Mouse (Mus musculus) gastrocnemius, adult 2 months (tissue): ENCODE results near the gene Elmod3. TPM values are rescaled to one million over a fixed set of nuclear protein-coding genes. Genes with fewer than 3 reads are reported as not detected.
"Not testable (repeated sequence)": the region's sequence is repeated elsewhere in the genome, so short reads cannot be mapped to it uniquely, and the experiment has no call there.

Experiments
- DNase-seq: peaks from one replicate; pipeline ENCODE4 v3.0.0; 2022
- H3K27ac ChIP-seq: fragments of 200-600 bp; 2 replicates; pipeline ENCODE4 v1.8.1; 2022; ENCODE audit warnings: mild to moderate bottlenecking
- H3K4me3 ChIP-seq: fragments of 200-600 bp; 2 replicates; pipeline ENCODE4 v1.8.1; 2022; ENCODE audit warnings: mild to moderate bottlenecking, moderate library complexity
- CTCF ChIP-seq: fragments of 200-600 bp; IDR thresholded peaks from 2 replicates; pipeline ENCODE4 v1.8.1; 2022; ENCODE audit warnings: antibody characterized with exemption, mild to moderate bottlenecking, moderate library complexity
- intact Hi-C: fragments of 180-260 bp; cut with DNase I; formaldehyde crosslinking; loops from one replicate; pipeline ENCODE4 v1.15.1; 2025
- total RNA-seq, 2 experiments: library from RNA; stranded (reverse); gene quantifications; 2 replicates each; pipeline ENCODE4 v1.2.3; 2021

Gene Elmod3
- total RNA-seq, 2 experiments from 2014 or later = 7.7 to 9.8 TPM

- Histone ChIP-seq H3K4me3 (peak overlapping the region; percentile 59), H3K27ac (peak overlapping the region; percentile 61)
- DNase-seq = peak; percentile 86
- TF ChIP-seq CTCF = peak; percentile 97; the same call in 1 of the 2 replicates
- intact Hi-C loops = loop anchor here (1.0 kb wide), 1 partner anchor 31 kb away; no protein-coding TSS in a partner anchor
Measured at GRCm38 (mm10) chr6:72535165-72535564, 63.0 kb downstream of the Elmod3 start.

- intact Hi-C loops = loop anchor here (1.0 kb wide), 1 partner anchor 106 kb away; no protein-coding TSS in a partner anchor
- Histone ChIP-seq H3K4me3 (no peak overlapping the region), H3K27ac (no peak overlapping the region)
- peak; percentile 98 for TF ChIP-seq CTCF
- peak; percentile 70 for DNase-seq
Measured at GRCm38 (mm10) chr6:72534035-72534809, 64.0 kb downstream of the Elmod3 start.

- intact Hi-C loops, H3K4me3 ChIP-seq, DNase-seq, H3K27ac ChIP-seq: not testable (repeated sequence)
Measured at GRCm38 (mm10) chr6:72533555-72533954, 64.7 kb downstream of the Elmod3 start.

- DNase-seq = peak; percentile 51
- no peak overlapping the region for H3K4me3 ChIP-seq
- H3K27ac ChIP-seq = peak overlapping the region; percentile 63
- intact Hi-C loops = no loop called here
- TF ChIP-seq CTCF = no peak
Measured at GRCm38 (mm10) chr6:72532580-72532979, 65.6 kb downstream of the Elmod3 start.

- no peak for DNase-seq
- no peak for TF ChIP-seq CTCF
- no peak overlapping the region for H3K4me3 ChIP-seq
- intact Hi-C loops = no loop called here
- peak overlapping the region; percentile 71 for H3K27ac ChIP-seq
Measured at GRCm38 (mm10) chr6:72528410-72529151, 69.6 kb downstream of the Elmod3 start.

- no peak for TF ChIP-seq CTCF
- DNase-seq = no peak
- Histone ChIP-seq H3K4me3 (no peak overlapping the region), H3K27ac (no peak overlapping the region)
- intact Hi-C loops = no loop called here
Measured at GRCm38 (mm10) chr6:72527070-72527469, 71.1 kb downstream of the Elmod3 start.

GRCm38 (mm10) chr6:72524160-72524559, 74.1 kb downstream of the Elmod3 start:
- intact Hi-C loops = no loop called here
- no peak for TF ChIP-seq CTCF
- no peak for DNase-seq
- Histone ChIP-seq H3K27ac (no peak overlapping the region), H3K4me3 (no peak overlapping the region)

GRCm38 (mm10) chr6:72523222-72523621, 75.0 kb downstream of the Elmod3 start:
- no peak for TF ChIP-seq CTCF
- no peak overlapping the region for H3K4me3 ChIP-seq
- DNase-seq = no peak
- intact Hi-C loops = no loop called here
- no peak overlapping the region for H3K27ac ChIP-seq

GRCm38 (mm10) chr6:72522288-72522687, 75.9 kb downstream of the Elmod3 start:
- Histone ChIP-seq H3K4me3 (peak overlapping the region; percentile 23; the same call in 1 of the 2 replicates), H3K27ac (peak overlapping the region; percentile 72)
- DNase-seq = no peak
- intact Hi-C loops = no loop called here
- TF ChIP-seq CTCF = no peak

- TF ChIP-seq CTCF = no peak
- peak within 1 kb of the TSS; percentile 73 for H3K27ac ChIP-seq
- intact Hi-C loops = no loop called here
- DNase-seq = no peak
- H3K4me3 ChIP-seq = peak within 1 kb of the TSS; percentile 23; the same call in 1 of the 2 replicates
Measured at GRCm38 (mm10) chr6:72521607-72522006, 76.6 kb downstream of the Elmod3 start, which contains the start of gene Sh2d6. TSS of gene Sh2d6 (minus strand) at chr6:72521707.

- TF ChIP-seq CTCF = no peak
- H3K4me3 ChIP-seq = no peak overlapping the region
- intact Hi-C loops = no loop called here
- H3K27ac ChIP-seq = peak overlapping the region; percentile 73; the same call in 1 of the 2 replicates
- DNase-seq = no peak
Measured at GRCm38 (mm10) chr6:72520904-72521303, 77.3 kb downstream of the Elmod3 start.

GRCm38 (mm10) chr6:72519892-72520663, 78.1 kb downstream of the Elmod3 start:
- TF ChIP-seq CTCF = no peak
- intact Hi-C loops = no loop called here
- peak; percentile 69 for DNase-seq
- H3K4me3 ChIP-seq = no peak overlapping the region
- H3K27ac ChIP-seq = peak overlapping the region; percentile 73
